Mouse (Mus musculus) layer of hippocampus, adult 9-10 months (tissue): ENCODE data around the gene Ly6g6f.

ENCODE experiments used
- DNase-seq: peaks from one replicate; pipeline ENCODE4 v3.0.0; 2022; ENCODE audit warnings: low spot score

The Ly6g6f gene

GRCm38 (mm10) chr17:35077786-35078233 is 7.6 kb downstream of the Ly6g6f start, which contains the start of gene Ly6g6d:
Gene Ly6g6d, minus strand, starts transcription at chr17:35078065.
- DNase-seq, result no peak

GRCm38 (mm10) chr17:35077285-35077684 is 8.1 kb downstream of the Ly6g6f start:
- no peak for DNase-seq

- no peak for DNase-seq
These were observed 8.8 kb downstream of the Ly6g6f start, which contains the start of gene Ly6g6e for GRCm38 (mm10) chr17:35076507-35077176. Gene Ly6g6e, plus strand, starts transcription at chr17:35076902.

- no peak for DNase-seq
These were observed 11.3 kb downstream of the Ly6g6f start for GRCm38 (mm10) chr17:35074097-35074496.

- no peak for DNase-seq
These were observed 14.0 kb downstream of the Ly6g6f start for GRCm38 (mm10) chr17:35071454-35071853.

GRCm38 (mm10) chr17:35070556-35071229 is 14.7 kb downstream of the Ly6g6f start:
- DNase-seq, result no peak

- DNase-seq, result no peak
These were observed 17.0 kb downstream of the Ly6g6f start for GRCm38 (mm10) chr17:35068213-35068914.

- DNase-seq, result no peak
These were observed 19.3 kb downstream of the Ly6g6f start, which contains the start of gene Mpig6b for GRCm38 (mm10) chr17:35066084-35066483. Gene Mpig6b, minus strand, starts transcription at chr17:35066184.

GRCm38 (mm10) chr17:35064951-35065947 is 20.2 kb downstream of the Ly6g6f start, which contains the start of gene Ly6g6c:
Gene Ly6g6c, plus strand, starts transcription at chr17:35065388.
- DNase-seq, result no peak

- DNase-seq, result no peak
These were observed 21.0 kb downstream of the Ly6g6f start for GRCm38 (mm10) chr17:35064378-35064877.

GRCm38 (mm10) chr17:35063466-35063865 is 21.9 kb downstream of the Ly6g6f start:
- no peak for DNase-seq

GRCm38 (mm10) chr17:35061299-35061698 is 24.1 kb downstream of the Ly6g6f start:
- no peak for DNase-seq

- DNase-seq, result no peak
These were observed 24.6 kb downstream of the Ly6g6f start for GRCm38 (mm10) chr17:35060737-35061297.

GRCm38 (mm10) chr17:35060071-35060470 is 25.3 kb downstream of the Ly6g6f start:
- DNase-seq, result no peak

GRCm38 (mm10) chr17:35058911-35059892 is 26.2 kb downstream of the Ly6g6f start, which contains the start of gene Ddah2:
Gene Ddah2, plus strand, starts transcription at chr17:35059035.
- DNase-seq, result no peak

- DNase-seq, result no peak
These were observed 27.1 kb downstream of the Ly6g6f start for GRCm38 (mm10) chr17:35058316-35058715.

- no peak for DNase-seq
These were observed 28.3 kb downstream of the Ly6g6f start for GRCm38 (mm10) chr17:35057090-35057489.

GRCm38 (mm10) chr17:35055691-35056495 is 29.5 kb downstream of the Ly6g6f start:
- no peak for DNase-seq
